Mouse (Mus musculus) olfactory bulb, adult 2 months (tissue): Measurements from ENCODE around the gene Flt3l. TPM values are rescaled to one million over a fixed set of nuclear protein-coding genes. Genes with fewer than 3 reads are reported as not detected.

Experiments
- H3K27ac ChIP-seq: fragments of 200-500 bp; 2 replicates; pipeline ENCODE4 v1.5.1; 2012; ENCODE audit warnings: low read depth, low read length; ENCODE audit not compliant: insufficient read depth
- H3K4me1 ChIP-seq: fragments of 200-500 bp; 2 replicates; pipeline ENCODE4 v1.6.1; 2012; ENCODE audit warnings: low read length; ENCODE audit not compliant: control insufficient read depth, insufficient read depth
- H3K4me3 ChIP-seq: fragments of 200-500 bp; 2 replicates; pipeline ENCODE4 v1.5.1; 2012; ENCODE audit warnings: mild to moderate bottlenecking, low read depth, low read length, moderate library complexity; ENCODE audit not compliant: insufficient read depth
- CTCF ChIP-seq: fragments of 200-500 bp; IDR thresholded peaks from 2 replicates; pipeline ENCODE4 v1.5.1; 2012; ENCODE audit warnings: low read depth, mild to moderate bottlenecking, low read length, moderate library complexity; ENCODE audit not compliant: insufficient read depth
- POLR2A ChIP-seq: fragments of 200-500 bp; IDR thresholded peaks from 2 replicates; pipeline ENCODE4 v1.6.1; 2012; ENCODE audit warnings: mild to moderate bottlenecking, low read depth, low read length, moderate library complexity; ENCODE audit not compliant: insufficient read depth
- WGBS: fragments of 180-500 bp; shearing (Covaris S2); methylation state at CpG from one replicate; pipeline ENCODE4 v1.1.7; 2018; 5-methylcytosine and 5-hydroxymethylcytosine counted together
- polyA plus RNA-seq: library from polyadenylated mRNA; stranded (reverse); fragments of >200 nt; gene quantifications from 2 replicates; pipeline ENCODE4 v1.2.4, GENCODE M21; 2012; ENCODE audit warnings: low replicate concordance; ENCODE audit not compliant: missing spikeins, insufficient read depth, insufficient read length

Gene Flt3l
- polyA plus RNA-seq, 1 experiment, result not detected

DNA sequence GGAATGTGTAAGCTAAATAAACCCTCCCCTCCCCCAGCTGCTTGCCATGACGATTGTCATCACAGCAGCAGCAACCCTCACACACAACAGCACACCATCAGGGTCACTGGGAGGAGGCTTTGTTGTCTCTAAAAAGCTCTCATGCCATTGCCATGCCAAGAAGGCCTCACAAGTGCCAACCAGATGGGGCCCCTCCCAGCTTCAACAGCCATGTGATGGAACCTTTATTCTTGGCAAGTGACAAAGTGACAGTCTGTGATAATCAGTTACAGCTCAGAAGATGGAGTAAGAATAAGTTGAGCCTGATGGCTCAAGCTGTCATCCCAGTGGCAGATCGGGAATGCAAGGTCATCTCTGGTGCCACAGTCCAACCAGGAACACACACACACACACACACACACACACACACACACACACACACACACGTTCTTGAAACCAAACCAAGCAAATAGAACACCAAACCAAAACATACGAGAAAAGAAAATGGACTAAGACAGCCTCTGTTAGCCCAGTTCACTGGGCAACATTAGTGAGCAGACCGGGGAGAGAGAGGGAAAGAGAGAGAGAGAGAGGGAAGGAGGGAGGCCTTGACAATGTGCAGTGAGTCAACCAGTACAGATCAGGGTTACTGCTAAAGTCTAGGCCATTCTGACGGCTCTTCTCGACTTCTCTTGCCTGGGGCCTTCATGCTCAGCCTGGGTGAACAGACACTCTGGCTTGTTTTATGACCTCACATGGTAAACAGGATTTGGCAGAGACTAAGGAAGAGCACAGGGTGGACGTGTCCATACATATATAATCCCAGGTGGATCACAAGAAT lies 3.9 kb upstream of the Flt3l start:
- no peak for TF ChIP-seq POLR2A
- no peak for TF ChIP-seq CTCF
- peaks cover 4% of the 10 kb centered on the region for H3K4me1 ChIP-seq
- H3K4me3 ChIP-seq, result no peak overlapping the region
- H3K27ac ChIP-seq, result no peak overlapping the region
- WGBS, result 82% methylated on average over 8 of the region's 8 CpGs

DNA sequence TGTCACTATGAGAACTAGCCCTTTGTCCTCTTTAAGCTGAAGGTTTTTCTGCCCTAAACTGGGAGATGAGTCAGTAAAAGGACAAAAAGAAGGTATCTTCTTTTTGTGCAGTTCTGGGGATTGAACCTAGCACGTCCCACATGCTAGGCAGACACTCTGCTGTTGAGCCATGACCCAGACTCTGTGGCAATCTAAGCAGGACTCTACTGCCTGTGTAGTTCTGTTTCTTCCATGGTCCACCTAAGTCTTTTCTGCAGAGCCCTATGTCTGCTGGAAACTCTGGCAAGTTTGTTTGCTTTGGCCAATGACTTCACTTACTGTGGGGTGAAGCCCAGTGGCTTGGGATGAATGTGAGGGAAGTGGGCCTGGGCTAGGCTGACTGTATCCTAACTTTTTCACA lies 2.2 kb upstream of the Flt3l start:
- TF ChIP-seq CTCF (no peak), POLR2A (no peak)
- Histone ChIP-seq H3K27ac (no peak overlapping the region), H3K4me1 (peaks cover 7% of the 10 kb centered on the region), H3K4me3 (no peak overlapping the region)
- 90% methylated on average over 1 of the region's 1 CpGs for WGBS

DNA sequence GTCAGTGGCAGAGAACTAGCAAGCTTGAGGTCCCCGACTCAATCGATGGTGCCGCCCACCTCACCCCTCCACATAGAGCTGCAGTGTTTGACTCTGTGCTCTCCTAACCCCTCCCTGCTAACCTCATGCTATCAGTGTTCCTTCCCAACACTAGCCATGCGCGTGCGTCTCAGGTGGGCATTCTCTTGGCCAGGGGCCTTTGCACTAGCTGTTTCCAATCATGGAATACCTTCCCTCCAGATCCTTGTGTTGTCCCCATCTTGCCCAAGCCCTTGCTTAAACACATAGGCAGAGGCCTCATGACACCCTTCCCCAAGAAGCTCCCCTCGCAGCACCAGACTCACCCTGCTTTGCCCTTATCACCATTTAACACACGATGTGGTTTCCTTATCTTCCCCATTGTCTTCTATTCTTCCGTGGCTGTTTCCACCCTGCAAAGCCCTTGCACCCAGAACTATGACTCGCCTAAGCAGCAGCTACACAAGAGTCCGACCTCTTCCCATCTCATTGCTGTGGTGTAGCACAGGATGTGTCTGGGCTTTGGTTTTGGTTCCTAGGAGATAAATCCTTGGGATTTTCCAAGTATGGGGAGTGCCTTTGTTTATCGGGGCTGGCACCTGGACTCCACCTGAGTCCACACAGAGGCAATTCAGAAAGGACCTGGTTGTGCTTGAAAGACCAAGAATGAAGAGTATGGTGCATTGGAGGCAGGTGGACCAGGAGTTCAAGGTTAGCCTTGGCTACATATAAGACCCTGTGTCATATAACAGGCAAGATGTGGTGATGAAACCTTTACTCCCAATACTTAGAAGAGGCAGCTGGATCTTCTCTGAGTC lies 1.2 kb upstream of the Flt3l start:
- no peak overlapping the region for H3K27ac ChIP-seq
- peaks cover 7% of the 10 kb centered on the region for H3K4me1 ChIP-seq
- TF ChIP-seq POLR2A (no peak), CTCF (no peak)
- 90% methylated on average over 12 of the region's 12 CpGs for WGBS
- no peak overlapping the region for H3K4me3 ChIP-seq

GRCm38 (mm10) chr7:45135370-45135769 lies 862 bp downstream of the Flt3l start:
- 89% methylated on average over 3 of the region's 3 CpGs for WGBS
- TF ChIP-seq POLR2A, result no peak
- no peak for TF ChIP-seq CTCF
- Histone ChIP-seq H3K27ac (no peak overlapping the region), H3K4me1 (peaks cover 7% of the 10 kb centered on the region), H3K4me3 (peak overlapping the region; percentile 66)

GRCm38 (mm10) chr7:45134544-45135026 lies 1.6 kb downstream of the Flt3l start:
- no peak for TF ChIP-seq POLR2A
- no peak for TF ChIP-seq CTCF
- WGBS, result 21% methylated on average over 12 of the region's 12 CpGs
- H3K27ac ChIP-seq, result no peak overlapping the region
- peaks cover 9% of the 10 kb centered on the region for H3K4me1 ChIP-seq
- H3K4me3 ChIP-seq, result no peak overlapping the region

DNA sequence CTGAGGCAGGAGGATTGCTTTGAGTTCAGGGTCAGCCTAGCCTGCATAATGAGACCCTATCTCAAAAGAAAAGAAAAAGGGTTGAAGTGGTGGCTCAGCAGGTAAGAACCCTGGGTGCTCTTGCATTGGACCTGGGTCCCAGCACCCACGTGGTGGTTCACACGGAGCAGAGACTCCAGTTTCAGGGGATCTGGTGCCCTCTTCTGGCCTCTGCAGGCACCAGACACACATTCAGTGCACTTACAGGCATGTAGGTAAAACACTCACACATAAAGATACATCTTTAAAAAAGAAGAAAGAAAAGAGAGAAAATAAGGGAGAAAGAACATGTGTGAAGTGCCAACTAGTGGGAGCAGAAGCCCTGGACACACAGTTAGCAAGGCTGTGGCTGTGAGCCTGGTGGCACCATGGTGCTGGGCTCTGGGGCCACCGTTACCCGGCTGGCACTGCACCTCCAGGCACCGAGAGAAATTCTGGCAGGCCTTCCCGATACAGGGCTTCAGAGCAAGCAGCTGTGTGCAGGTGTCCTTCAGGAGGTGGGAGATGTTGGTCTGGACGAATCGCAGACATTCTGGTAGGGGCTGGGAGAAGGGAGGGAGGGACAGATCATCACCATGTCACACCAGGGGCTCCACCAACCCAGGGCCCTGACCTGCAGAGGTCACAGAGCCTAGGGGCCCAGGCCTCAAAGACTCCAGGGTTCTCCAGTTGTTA lies 2.6 kb downstream of the Flt3l start:
- H3K4me1 ChIP-seq, result peaks cover 13% of the 10 kb centered on the region
- H3K4me3 ChIP-seq, result no peak overlapping the region
- 81% methylated on average over 8 of the region's 8 CpGs for WGBS
- H3K27ac ChIP-seq, result no peak overlapping the region
- TF ChIP-seq CTCF (no peak), POLR2A (no peak)

- Histone ChIP-seq H3K4me1 (peaks cover 19% of the 10 kb centered on the region), H3K27ac (no peak overlapping the region), H3K4me3 (no peak overlapping the region)
- TF ChIP-seq POLR2A (no peak), CTCF (no peak)
- WGBS, result 81% methylated on average over 11 of the region's 11 CpGs
These were observed 4.4 kb downstream of the Flt3l start for GRCm38 (mm10) chr7:45131850-45132249.

DNA sequence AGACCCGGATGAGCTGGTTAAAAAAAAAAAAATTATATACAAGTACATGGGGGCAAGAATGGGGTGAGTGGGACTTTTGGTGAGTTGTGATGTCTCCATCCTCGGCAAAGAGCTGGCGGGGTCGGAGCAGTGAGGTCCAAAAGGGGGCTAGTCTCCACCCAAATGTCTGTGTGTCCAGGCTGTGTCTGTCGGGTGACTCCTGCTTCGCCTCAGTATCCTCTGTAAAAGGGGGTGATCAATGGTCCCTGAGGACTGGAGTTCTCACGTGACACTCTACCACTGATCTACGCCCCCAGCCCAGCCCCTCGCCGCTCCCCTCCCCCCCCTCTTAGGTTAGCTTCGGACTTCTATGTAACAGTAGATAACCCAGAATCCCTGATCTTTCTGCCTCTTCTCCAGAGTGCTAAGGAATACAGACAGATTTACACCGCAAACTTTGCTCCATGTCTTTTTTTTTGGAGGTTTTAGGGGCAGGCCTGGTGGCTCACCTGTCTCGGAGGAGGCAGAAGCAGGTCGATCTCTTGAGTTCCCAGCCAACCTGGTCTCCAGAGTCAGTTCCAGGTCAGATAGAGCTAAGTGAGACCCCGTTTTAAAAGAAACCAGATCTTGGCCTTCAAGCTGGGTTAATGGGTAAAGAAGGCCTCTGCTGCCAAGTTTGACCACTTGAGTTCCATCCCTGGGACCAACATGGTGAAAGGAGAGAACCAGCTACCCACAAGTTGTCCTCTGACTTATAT lies 6.3 kb downstream of the Flt3l start:
- Histone ChIP-seq H3K27ac (no peak overlapping the region), H3K4me1 (peaks cover 20% of the 10 kb centered on the region), H3K4me3 (no peak overlapping the region)
- WGBS, result 65% methylated on average over 15 of the region's 15 CpGs
- TF ChIP-seq POLR2A (no peak), CTCF (no peak)
